Mouse (Mus musculus) frontal cortex, adult (tissue): Measurements from ENCODE around the gene Cul9.
"Not testable (repeated sequence)": the region's sequence is repeated elsewhere in the genome, so short reads cannot be mapped to it uniquely, and the experiment has no call there.

ENCODE experiments used
- ATAC-seq: cut with Nextera tagmentation; 2 replicates; pipeline ENCODE4 v1.9.2; 2017; ENCODE audit warnings: mild to moderate bottlenecking, moderate library complexity, mixed read lengths; ENCODE audit not compliant: low TSS enrichment

Cul9 gene

DNA sequence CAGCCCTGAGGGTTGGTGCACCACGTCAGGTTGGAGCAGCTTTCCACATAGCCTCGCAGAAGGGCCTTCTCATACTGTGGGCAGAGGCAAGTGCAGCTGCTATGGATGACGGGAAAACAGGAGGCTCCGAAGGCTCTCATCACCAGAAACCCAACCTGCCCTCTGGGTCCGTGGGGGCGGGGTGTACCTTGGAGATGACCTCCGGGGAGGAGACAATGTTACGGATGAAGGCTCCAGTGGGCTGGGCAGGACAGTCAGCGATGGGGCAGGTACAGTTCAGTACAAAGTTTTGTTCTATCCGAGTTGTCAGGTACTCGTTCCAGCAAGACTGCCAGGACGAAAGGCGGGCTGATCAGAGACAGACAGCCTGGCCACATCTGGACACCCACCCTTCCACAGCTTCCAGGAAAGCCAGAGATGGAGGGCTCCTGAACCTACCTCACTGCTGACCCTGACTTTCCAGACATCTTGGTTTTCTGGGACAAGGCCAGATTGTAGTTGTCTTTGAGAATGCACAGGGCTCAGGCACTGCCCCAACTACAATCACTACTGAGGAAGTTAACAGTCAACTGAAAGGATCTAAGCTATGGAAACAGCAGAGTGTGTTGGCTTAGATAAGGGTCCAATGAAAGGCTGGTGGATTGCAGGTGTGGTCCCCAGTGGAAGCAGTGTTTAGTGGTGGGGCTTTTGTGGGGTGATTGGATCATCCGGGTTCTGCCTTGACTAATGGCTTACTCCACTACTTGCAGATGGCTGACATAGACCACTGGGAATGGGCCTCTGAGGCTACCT is 42.1 kb downstream of the Cul9 start:
- no peak for ATAC-seq

DNA sequence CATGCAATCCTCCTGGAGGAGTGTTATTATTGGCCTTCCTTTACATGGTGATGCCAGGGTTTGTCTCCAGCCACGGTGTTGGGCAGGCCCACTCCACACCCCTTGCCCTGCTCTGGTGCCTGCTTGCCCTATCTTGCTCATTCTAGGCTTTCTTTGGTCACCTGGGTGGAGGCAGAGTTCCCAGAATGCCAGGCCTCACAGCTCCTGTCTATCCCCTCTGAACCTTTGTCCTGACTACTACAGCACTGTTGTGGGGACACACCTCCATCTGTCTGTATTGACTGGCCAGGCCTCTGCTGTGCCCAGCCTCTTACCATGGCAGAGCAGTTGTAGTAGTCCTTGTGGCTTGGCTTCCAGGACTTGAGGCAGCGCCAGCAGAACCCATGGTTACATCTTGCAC is 43.4 kb downstream of the Cul9 start:
- ATAC-seq, result no peak

DNA sequence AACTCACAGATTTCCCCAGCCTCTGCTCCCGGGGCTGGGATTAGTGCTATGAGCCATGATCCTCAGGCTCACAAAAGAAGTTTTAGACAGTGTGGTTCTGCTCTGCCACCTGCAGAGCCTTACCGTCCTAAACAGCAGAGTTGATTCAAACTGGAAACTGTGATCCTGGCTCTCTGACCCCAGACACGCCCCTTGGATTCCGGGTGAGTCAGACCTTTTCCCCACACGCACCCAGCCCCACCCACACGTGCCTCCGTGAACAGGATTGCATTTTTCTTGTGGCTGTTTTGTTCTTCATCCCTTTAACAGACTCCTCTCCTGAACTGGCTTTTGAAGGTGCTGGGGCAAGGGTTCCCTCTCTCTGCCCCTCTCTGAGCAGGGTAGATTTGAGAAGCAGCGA is 48.2 kb downstream of the Cul9 start:
- ATAC-seq, result no peak

DNA sequence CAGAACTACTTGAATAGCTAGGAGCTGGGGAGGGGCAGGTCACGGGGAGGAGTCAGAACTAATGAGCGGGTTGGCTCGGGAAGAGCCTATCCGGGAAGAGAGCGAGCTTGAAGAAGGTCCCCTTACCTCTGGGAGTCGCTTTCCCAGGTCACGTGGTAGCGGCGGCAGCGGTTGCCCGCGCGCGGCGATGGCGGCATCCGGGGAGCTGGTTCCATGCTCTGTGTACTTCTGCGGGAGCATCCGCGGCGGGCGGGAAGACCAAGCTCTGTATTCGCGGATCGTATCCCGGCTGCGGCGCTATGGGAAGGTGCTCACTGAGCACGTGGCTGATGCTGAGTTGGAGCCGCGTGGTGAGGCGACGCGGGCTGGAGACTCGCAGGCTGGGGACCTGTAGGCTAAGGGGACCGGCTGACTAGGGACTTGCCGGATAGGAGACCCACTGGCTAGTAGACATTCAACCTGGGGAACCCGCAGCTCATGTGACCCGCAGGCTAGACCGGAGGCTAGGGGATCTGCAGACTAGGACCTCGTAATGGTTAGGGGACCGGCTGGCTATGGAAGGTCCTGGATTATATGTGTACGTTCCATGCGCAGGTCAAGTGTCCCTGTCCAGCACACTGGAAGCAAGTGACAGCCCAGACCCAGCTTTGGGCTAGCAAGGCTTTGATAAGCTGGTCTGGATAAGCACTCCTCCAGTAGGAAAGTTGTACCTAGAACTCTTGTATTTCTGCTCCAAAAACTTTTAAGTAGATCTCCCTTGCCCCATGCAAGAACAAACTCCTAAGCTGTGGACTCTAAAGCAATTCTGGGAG is 49.4 kb downstream of the Cul9 start, which contains the start of gene Dnph1:
Dnph1 (plus strand) TSS at position 89 of the 812 bp plus-strand sequence.
- ATAC-seq, result peak; percentile 98

DNA sequence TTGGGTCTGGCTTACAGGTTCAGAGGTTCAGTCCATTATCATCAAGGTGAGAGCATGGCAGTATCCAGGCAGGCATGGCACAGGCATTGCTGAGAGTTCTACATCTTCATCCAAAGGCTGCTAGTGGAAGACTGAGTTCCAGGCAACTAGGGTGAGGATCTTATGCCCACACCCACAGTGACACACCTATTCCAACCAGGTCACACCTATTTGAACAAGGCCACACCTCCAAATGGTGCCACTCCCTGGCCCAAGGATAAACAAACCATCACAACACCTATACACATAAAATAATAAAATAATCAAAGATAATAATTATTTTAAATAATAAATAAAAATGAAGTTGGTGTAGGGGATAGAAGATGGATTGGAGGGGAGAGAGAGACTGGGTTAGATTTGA is 50.1 kb downstream of the Cul9 start:
- ATAC-seq, result not testable (repeated sequence)

DNA sequence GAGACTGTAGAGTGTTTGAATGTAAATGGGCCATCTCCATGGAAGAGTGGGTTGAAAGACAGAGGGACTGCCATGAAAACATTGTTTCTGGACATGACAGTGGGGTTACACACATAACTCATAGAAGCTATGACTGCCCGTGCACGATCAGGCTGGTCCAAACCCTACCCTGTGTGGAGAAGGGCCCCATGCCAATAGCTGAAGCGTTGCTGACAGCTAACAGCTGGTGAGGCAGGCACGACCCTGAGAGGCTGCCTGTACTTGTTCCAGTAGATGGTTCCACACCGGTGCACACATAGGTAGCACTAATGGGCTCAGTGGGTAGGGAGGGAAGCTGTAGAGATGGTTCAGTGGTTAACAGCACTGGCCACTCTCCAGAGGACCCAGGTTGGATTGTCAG is 50.7 kb downstream of the Cul9 start:
- no peak for ATAC-seq

DNA sequence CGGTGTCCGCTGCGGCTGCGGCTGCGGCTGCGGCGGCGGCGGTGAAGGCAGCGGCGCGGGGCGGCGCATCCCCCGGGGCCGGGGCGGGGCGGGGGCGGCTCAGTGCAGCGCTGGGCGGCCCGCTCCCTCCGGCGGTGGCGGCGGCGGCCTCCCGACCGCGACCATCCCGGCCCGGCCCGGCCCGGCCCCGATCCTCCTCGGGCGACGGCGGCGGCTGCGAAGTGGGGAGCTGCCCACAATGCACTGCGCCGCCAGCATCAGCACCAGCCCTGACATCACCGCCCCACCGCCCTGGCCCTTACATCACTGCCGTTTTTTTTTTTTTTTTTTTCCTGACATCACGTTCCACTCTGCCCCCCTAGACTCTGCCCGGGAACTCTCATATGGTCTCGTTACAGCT is 58.8 kb downstream of the Cul9 start, which contains the start of gene Ttbk1:
Ttbk1 (minus strand) TSS at position 245 of the 400 bp plus-strand sequence.
- peak; percentile 72 for ATAC-seq

DNA sequence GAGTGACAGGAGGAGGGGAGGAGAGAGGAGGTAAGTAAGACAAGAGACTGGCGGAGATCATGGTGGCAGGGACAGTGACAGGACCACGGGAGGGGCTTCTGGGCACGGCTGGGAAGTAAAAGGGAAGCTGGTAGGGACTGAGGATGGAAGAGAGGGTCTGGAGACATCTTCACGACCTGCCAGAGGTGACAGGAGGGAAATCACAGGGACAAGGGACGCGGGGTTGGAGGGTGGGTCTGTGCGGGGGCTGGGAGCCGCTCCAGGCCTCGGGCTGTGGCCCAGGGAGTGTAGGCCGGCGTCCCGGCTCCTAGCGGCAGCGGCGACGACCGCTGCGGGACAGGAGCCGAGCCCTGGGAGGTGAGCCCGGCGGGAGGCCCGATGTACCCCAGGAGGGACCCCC is 59.2 kb downstream of the Cul9 start:
- no peak for ATAC-seq

DNA sequence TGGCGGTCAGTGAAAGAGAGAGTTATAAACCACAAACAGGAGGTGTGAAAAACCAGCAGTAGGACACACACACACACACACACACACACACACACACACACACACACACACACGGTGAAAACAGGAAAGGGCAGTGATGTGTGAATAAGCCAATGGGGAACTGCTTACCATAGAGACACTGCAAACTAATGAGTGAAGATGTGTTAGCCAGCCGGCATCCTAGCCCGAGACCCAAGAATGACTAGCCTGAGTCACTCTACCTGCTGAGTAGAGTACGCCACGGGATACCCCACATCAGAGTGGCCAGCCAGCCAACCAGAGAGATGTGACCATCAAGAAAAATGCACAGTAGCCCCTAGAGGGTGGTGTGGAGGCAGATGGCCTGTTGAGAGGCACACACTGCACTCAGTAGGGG is 61.7 kb downstream of the Cul9 start:
- ATAC-seq, result peak; percentile 29; the same call in 1 of the 2 replicates

DNA sequence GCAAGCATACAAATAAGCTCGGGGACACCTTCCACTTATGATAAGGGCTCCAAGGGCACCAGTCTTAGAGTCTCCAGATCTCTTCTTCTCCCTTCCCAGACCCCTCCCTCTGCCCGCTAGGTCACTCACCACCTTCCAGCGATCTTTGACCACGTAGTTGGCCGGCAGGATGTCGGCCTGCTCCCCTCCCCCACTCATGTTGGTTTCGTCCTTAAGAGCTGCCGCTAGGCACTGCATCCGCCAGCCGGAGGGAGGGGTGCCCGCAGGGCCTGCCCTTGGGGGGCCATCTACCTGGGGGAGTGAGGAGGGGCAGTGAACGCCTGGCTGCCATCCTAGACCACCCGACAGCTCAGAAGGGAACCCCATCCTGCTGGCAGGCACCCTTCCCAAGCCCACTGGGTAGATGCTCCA is 62.2 kb downstream of the Cul9 start:
- no peak for ATAC-seq

DNA sequence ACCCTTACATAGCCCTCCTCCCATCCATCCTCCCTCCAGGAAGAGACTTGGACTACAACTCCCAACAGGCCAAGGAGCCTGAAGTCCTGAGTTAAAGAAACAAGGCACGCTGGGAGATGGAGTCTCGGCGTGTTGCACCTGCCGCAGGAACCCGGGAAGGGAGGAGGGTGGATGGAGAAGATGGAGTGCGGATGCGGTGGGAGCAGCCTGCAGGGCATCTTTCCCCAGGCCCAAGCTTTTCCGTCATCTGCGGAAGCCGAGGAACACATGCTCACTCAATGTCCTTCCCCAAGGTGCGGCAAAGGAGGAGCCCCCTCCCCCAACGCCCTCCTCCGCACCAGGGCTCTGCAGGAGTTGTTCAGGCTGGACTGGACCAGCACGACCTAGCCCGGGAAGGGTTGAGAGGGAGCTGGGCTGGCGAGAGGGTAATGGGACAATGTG is 62.6 kb downstream of the Cul9 start:
- peak; percentile 82 for ATAC-seq

DNA sequence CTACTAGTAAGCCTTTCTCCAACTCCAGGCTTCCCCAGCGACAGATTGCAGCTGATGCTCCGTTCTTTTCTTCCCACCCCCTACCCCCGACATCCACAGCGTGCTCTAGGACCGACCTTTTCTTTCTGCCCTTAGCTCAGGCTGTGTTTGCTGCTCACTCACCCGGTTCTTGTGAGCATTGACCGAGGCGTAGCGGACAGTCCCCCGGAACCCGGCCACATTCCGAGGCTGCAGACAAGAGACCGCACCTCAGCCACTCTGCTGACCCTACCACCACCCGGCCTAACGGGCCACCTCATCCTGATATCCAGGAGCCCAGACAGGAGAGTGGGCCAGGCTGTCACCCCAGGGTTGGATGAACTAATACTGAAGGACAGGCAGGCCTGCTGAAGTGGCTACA is 68.9 kb downstream of the Cul9 start:
- ATAC-seq, result no peak

DNA sequence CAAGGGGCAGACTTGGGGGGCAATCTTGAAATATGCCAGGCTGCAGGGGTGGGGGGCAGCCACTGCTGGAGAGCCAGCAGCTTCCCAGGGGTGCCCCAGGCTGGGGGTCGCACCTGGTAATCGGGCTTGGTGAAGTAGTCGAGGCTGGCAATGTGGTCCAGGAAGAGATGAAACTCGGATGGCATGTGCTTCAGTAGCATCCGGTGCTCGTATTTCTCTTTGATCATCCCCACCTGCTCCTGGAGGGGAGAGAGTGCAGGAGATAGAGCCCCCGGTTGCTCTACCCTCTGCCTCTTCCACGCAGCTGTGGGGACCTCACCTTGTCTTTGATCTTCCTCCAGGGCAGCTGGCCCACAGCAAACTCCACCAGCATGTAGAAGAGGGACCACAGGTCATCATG is 69.6 kb downstream of the Cul9 start:
- no peak for ATAC-seq

DNA sequence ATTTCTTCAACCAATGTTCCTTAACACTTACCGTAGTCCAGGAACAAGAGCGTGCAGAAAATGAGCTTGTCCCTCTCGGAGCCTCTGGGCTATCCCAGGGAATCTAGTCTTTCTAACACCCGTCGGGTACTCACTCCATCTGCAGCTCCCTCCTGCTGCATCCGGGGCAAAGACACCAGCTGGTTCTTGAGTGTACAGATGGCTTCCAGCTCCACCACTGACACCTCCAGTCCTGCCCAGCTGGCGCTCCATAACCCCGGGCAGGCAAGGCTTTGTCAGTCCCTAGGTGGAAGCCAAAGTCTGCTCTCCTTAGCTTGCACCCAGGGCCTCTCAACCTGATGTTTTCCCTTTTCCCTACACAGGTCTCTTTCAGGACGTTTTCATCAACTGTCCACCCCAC is 78.4 kb downstream of the Cul9 start:
- ATAC-seq, result 0 out of 2 replicates have a peak, but pooled peaks have one; percentile 27

DNA sequence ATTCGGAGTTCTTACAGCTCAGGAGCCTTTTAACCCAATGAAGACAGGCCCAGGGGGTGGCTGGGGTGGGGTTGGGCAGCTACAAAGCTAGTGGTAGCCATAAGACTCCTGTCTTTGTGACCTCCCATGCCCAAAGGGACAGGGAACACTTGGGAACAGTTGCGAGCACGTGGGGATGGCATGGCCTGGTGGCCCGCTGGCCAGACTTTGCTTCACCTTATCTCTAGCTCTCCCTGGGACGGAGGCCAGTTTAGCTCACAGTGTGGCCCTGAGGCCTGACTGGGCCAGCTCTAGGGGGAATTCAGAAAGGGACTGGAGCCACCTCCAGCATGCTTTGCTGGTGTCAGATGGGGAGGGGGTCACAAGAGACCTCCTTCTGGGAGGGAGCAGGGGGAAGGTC is 84.0 kb downstream of the Cul9 start:
- no peak for ATAC-seq

DNA sequence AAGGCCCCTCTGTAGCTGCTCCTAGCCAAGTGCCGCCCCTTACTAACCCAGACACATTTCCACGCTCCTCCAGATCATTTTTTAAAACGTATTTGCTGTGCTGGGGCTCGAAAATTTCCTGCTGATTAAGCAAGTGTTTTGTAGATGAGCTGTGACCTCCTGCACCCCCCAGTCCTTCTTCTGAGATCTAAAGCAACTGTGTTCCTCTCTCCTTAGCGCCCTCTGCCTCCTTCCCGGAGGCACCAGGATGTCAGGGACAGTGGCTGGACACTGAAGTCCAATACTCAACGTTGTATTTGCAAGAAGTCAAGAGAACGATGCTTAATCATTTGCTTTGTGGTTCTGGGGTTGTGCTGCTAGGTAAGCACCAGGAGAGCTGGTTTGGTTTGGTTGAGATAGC is 84.8 kb downstream of the Cul9 start:
- ATAC-seq, result no peak

DNA sequence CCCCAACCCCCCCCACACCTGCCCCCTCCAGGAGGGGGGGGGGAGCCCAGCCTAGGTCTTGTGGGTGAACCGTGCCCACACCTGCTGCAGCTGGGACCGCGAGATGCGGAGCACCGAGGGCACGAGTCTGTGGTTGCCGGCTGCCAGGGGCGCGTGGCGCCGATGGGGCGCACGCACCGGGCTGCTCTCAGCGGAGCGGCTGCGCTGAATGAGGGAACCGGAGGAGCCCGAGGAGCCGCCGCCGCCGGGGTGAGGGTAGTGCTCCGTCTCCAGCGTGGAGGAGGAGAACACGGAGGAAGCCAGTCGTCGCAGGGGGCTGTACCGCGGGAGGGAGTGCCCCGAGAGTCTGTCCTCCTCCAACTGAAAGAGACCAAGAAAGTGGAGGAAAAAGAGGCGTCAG is 85.5 kb downstream of the Cul9 start:
- no peak for ATAC-seq

DNA sequence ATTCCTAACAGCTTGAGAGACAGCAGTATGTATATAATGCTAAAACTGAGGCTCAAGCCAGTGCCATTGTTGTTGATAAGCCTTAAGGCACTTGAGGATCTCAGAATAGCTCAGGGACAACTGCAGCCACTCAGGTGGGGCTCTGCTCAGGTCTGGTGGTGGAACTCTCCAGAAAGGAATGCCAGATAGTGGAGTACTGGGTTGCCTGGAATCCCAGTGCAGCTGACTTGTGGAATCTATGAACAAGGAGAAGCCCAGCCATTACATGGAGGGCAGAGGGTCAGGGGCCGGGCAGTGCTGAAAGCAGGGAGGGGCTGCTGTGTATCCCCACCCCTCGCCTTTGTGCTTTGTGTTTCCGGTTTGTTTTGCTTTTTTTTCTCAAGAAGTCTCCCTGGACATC is 87.7 kb downstream of the Cul9 start:
- ATAC-seq, result no peak

DNA sequence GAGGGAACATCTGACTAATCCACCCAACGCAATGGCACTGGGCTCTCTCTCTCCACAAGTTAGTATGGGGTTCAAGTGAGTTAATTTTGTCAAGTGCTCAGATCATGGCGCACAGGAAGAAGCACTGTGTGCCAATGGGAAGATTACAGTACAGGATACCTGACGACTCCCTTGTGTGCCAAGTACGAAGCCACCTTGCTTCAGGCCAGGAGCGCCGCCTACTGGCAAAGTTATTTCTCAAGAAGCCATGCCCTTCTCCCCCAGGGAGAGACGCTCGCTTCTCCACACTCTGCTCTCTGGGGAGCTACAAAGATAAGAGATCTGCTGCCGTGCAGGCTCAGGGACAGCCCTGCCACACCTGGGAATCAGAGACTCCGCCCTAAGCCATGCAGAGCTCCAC is 88.4 kb downstream of the Cul9 start:
- ATAC-seq, result 0 out of 2 replicates have a peak, but pooled peaks have one; percentile 17

DNA sequence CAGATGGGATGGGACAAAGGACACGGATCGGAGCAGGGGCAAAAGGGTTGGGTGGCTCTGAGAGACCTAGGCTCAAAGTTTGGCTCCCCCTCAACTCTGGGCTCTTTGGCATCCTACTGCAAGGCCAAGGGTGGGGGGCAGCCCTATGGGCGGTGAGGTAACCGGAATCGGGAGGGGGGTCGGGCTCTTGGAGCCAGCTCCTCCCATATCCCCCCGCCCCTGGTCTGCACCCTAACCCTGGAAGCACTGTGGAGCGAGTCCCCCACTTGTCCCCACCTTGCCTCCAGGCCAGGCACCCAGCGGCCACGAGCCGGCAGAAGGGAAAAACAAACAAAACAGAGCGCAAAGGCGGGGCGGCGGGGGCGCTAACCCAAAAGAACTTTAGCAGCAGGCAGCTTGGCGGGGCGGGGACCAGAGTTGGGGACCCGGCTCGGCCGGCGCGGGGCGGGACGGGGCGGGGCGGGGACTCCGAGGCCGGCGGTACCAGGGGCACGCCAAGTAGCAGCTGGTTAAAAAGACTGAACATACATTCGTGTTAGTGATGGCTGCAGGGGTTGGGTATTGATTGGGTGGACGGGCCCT is 91.0 kb downstream of the Cul9 start:
- ATAC-seq, result 0 out of 2 replicates have a peak, but pooled peaks have one; percentile 11

DNA sequence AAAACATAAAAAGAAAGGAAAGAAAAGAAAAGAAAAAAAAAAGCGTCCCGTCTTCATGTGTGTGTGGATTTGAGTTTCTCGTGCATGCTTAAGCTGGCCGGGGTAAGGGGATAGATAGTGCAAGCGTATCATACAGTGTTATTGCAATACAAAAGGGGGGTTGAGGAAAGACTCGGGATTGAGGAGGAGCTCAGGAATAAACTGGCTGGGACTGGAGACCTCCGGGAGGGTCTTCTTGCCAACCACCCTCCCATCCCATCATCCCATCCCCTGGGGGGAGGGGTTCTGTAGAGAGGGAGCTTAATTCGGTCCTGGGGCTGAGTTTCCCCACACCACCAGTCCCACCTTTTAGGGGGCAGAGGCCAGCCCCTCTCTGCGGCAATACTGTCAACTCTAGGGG is 91.6 kb downstream of the Cul9 start:
- ATAC-seq, result no peak

DNA sequence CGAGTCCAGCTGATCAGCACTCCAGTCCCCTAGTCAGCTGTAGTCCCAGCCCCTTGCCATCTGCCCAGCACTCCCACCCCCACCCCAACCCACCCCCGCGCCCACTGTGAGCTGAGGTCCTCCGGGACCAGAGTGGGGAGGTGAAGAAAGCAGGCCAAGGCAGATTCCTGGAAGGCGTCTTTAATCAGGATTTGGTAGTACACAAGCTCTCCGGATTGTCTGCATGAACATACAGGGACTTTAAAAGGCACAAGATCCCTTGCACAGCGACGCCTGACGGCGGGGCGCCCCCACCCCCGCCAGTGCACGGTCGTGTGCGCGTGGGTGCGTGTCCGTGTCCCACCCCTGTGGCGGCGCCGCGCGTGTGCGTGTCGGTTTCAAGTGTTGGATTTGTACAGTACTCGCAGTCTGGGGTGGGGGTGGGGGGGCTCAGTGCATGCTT is 92.2 kb downstream of the Cul9 start:
- ATAC-seq, result peak; percentile 12; the same call in 1 of the 2 replicates
